Mouse (Mus musculus) retina, postnatal 7 days (tissue): ENCODE measurements around the gene Tead2.
"Not testable (repeated sequence)": the region's sequence is repeated elsewhere in the genome, so short reads cannot be mapped to it uniquely, and the experiment has no call there.

Experiments used
- DNase-seq: peaks from one replicate; pipeline ENCODE4 v3.0.0-alpha.2; 2012; ENCODE audit warnings: low read depth, low spot score

The Tead2 gene

GRCm38 (mm10) chr7:45215673-45216441 lies at the start of gene Tead2:
Gene Tead2, plus strand, starts transcription at chr7:45215753.
- DNase-seq = no peak

GRCm38 (mm10) chr7:45166950-45167401 lies 48.6 kb upstream of the Tead2 start:
- no peak for DNase-seq

GRCm38 (mm10) chr7:45167761-45168445 lies 47.6 kb upstream of the Tead2 start:
- no peak for DNase-seq

GRCm38 (mm10) chr7:45168656-45169055 lies 46.9 kb upstream of the Tead2 start:
- no peak for DNase-seq

- DNase-seq = no peak
Observed at GRCm38 (mm10) chr7:45169495-45169894, 46.1 kb upstream of the Tead2 start.

- DNase-seq = no peak
Observed at GRCm38 (mm10) chr7:45172974-45173373, 42.6 kb upstream of the Tead2 start.

GRCm38 (mm10) chr7:45173772-45174171 lies 41.8 kb upstream of the Tead2 start:
- DNase-seq = not testable (repeated sequence)

GRCm38 (mm10) chr7:45174567-45175280 lies 40.8 kb upstream of the Tead2 start:
- DNase-seq = no peak

GRCm38 (mm10) chr7:45175398-45175797 lies 40.2 kb upstream of the Tead2 start:
- no peak for DNase-seq

GRCm38 (mm10) chr7:45175929-45176328 lies 39.6 kb upstream of the Tead2 start:
- DNase-seq = no peak

- no peak for DNase-seq
Observed at GRCm38 (mm10) chr7:45176356-45176755, 39.2 kb upstream of the Tead2 start.

GRCm38 (mm10) chr7:45178550-45178949 lies 37.0 kb upstream of the Tead2 start:
- DNase-seq = no peak

- no peak for DNase-seq
Observed at GRCm38 (mm10) chr7:45179469-45179868, 36.1 kb upstream of the Tead2 start, which contains the start of gene Gfy. Gene Gfy, minus strand, starts transcription at chr7:45179569.

GRCm38 (mm10) chr7:45180896-45181477 lies 34.6 kb upstream of the Tead2 start, which contains the start of gene Pth2:
Gene Pth2, plus strand, starts transcription at chr7:45180995.
- DNase-seq = no peak

- DNase-seq = no peak
Observed at GRCm38 (mm10) chr7:45181540-45181939, 34.0 kb upstream of the Tead2 start.

- DNase-seq = peak; percentile 70
Observed at GRCm38 (mm10) chr7:45182199-45182601, 33.4 kb upstream of the Tead2 start.

GRCm38 (mm10) chr7:45182606-45183005 lies 32.9 kb upstream of the Tead2 start:
- no peak for DNase-seq

- DNase-seq = no peak
Observed at GRCm38 (mm10) chr7:45183672-45184071, 31.9 kb upstream of the Tead2 start.

- DNase-seq = no peak
Observed at GRCm38 (mm10) chr7:45185921-45186320, 29.6 kb upstream of the Tead2 start.

- DNase-seq = no peak
Observed at GRCm38 (mm10) chr7:45189600-45189999, 26.0 kb upstream of the Tead2 start.

GRCm38 (mm10) chr7:45190186-45190585 lies 25.4 kb upstream of the Tead2 start:
- DNase-seq = no peak

GRCm38 (mm10) chr7:45191161-45191560 lies 24.4 kb upstream of the Tead2 start:
- no peak for DNase-seq
